Mouse (Mus musculus): ENCODE measurements at regions not wholly inside any gene's neighbourhood (a gene's known extent, or its start where the extent isn't known, plus 50 kb on each side); places are given as distances from the start of the nearest gene placed in this dataset.

- TF ChIP-seq GATA1 (IDR thresholded peaks at IDR 0.05; ENCODE audit: borderline replicate concordance, low read length) (no peak), FLI1 (IDR thresholded peaks at IDR 0.05; ENCODE audit: low read length) (no peak)
These were observed 197.4 kb downstream of the Meis1 start for GRCm38 (mm10) chr11:18821384-18821783.

All from megakaryocyte, embryonic 14.5 days (primary cell).